Mouse (Mus musculus) thymus, adult 2 months (tissue): Measurements from ENCODE around the gene Ncoa7. TPM values are rescaled to one million over a fixed set of nuclear protein-coding genes. Genes with fewer than 3 reads are reported as not detected.

Experiments used
- DNase-seq: peaks from one replicate; pipeline ENCODE4 v3.0.0; 2021
- H3K27ac ChIP-seq: fragments of 200-500 bp; 2 replicates; pipeline ENCODE4 v1.5.1; 2012; ENCODE audit warnings: low read length, control low read depth; ENCODE audit not compliant: control insufficient read depth, insufficient read depth
- H3K27me3 ChIP-seq: fragments of 200-500 bp; 2 replicates; pipeline ENCODE4 v1.6.1; 2012; ENCODE audit warnings: mild to moderate bottlenecking, low read length, moderate library complexity, mixed read lengths; ENCODE audit not compliant: control insufficient read depth, insufficient read depth
- H3K36me3 ChIP-seq: fragments of 200-500 bp; 2 replicates; pipeline ENCODE4 v1.6.1; 2012; ENCODE audit warnings: mild to moderate bottlenecking, low read length, moderate library complexity; ENCODE audit not compliant: control insufficient read depth, insufficient read depth
- H3K4me1 ChIP-seq: fragments of 200-500 bp; replicated peaks from 2 replicates; pipeline ENCODE4 v1.6.1; 2012; ENCODE audit warnings: low read length; ENCODE audit not compliant: control insufficient read depth, insufficient read depth
- H3K4me3 ChIP-seq: fragments of 200-500 bp; 2 replicates; pipeline ENCODE4 v1.5.1; 2012; ENCODE audit warnings: mild to moderate bottlenecking, low read length, control low read depth, moderate library complexity; ENCODE audit not compliant: control insufficient read depth, insufficient read depth
- CTCF ChIP-seq: fragments of 200-500 bp; IDR thresholded peaks from 2 replicates; pipeline ENCODE4 v1.5.1; 2012; ENCODE audit warnings: mild to moderate bottlenecking, control low read depth, low read length, moderate library complexity, borderline replicate concordance; ENCODE audit not compliant: control insufficient read depth, poor library complexity, insufficient read depth; ENCODE audit errors: extremely low read depth
- POLR2A ChIP-seq: fragments of 200-500 bp; IDR thresholded peaks from 2 replicates; pipeline ENCODE4 v1.6.1; 2012; ENCODE audit warnings: mild to moderate bottlenecking, low read length, control low read depth, moderate library complexity; ENCODE audit not compliant: control insufficient read depth, poor library complexity, insufficient read depth; ENCODE audit errors: extremely low read depth
- WGBS: fragments of 180-500 bp; shearing (Covaris S2); methylation state at CpG from one replicate; pipeline ENCODE4 v1.1.7; 2018; 5-methylcytosine and 5-hydroxymethylcytosine counted together
- polyA plus RNA-seq: library from polyadenylated mRNA; depleted of rRNA; stranded (reverse); fragments of >200 nt; gene quantifications from 2 replicates; pipeline ENCODE4 v1.2.3, GENCODE M21; 2012

Gene Ncoa7
- polyA plus RNA-seq, 1 experiment: 7.7 TPM

DNA sequence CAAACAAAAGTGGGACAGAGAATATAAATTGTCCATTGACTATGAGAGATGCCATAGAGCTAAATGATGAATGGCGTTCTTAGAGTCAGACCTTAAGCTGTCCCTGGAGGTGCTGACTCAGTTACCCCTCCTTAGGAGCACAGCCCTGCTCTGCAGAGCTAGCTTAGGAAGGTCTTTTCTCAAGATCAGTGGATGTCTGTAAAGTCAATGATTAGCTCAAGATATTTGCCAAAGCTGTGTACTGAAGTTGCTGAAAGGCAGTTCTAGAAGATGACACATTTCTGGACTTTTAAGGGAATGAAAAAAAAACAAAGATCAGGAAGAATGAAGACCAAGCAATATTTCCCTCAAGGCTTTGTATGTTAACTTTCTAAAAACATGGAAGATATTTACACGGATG, 123.4 kb downstream of the Ncoa7 start:
- Histone ChIP-seq H3K4me3 (no peak overlapping the region), H3K4me1 (no peaks in the 10 kb centered on the region), H3K27me3 (no peaks in the 10 kb centered on the region), H3K27ac (no peak overlapping the region), H3K36me3 (no peaks in the 10 kb centered on the region)
- DNase-seq: no peak
- TF ChIP-seq CTCF (no peak), POLR2A (no peak)
- 97% methylated on average over 2 of the region's 2 CpGs for WGBS

DNA sequence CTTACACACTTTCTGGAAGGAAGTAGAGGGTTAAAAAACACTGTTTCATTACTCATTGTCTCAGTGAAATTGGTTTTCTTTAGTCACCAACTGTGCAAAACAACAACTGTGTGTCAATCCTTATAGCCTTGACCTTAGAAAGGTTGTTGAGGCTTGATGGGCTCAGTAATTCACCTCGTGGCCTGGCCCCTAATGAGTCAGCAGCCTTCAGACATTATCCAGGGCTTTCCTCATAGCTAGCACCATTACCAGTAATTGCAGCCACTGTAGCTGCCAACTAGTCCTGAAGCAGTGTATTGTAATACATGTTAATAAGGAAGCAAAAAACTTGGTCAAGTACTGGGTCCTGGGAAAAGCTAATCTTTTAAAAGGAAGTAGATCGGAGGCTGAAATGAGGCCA, 125.1 kb downstream of the Ncoa7 start:
- no peak for DNase-seq
- Histone ChIP-seq H3K4me3 (no peak overlapping the region), H3K36me3 (no peaks in the 10 kb centered on the region), H3K27ac (no peak overlapping the region), H3K4me1 (no peaks in the 10 kb centered on the region), H3K27me3 (no peaks in the 10 kb centered on the region)
- no peak for TF ChIP-seq POLR2A
- no peak for TF ChIP-seq CTCF
- 78% methylated on average over 2 of the region's 2 CpGs for WGBS

DNA sequence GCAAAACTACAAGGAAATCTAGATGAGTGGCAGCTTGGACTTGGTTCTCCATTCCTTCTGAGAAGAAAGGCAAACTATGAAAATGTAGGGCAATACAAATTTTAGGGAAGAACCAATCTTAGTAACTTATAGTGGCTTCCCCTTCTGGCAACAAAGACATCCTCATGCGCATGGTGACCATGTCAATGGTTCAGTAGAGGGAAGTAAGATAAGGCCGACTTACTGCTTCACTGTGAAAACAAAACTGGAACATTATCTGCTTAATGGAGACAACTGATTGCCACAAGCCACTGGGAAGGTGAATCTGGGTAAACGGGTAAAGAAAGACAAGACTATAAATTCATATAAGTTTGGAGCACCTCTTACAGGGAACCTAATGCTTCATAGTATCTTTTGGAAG, 128.3 kb downstream of the Ncoa7 start:
- DNase-seq: no peak

DNA sequence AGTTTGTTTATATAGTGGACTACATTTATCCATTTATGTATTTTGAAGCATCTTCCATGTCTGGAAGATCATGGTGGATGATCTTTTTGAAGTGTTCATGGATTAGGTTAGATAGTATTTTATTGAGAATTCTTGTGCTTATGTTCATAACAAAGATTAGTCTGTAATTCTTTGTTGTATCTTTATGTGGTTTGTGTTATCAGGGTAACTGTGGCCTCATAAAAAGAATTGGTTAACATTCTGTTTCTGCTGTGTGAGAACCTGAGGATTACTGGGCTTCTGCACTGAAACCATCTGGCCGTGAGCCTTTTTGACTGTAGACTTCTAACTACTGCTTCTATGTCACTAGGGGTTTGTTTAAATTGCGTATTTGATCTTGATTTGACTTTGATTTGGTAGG, 136.5 kb downstream of the Ncoa7 start:
- Histone ChIP-seq H3K27me3 (no peaks in the 10 kb centered on the region), H3K4me3 (no peak overlapping the region), H3K4me1 (no peaks in the 10 kb centered on the region), H3K27ac (no peak overlapping the region), H3K36me3 (no peaks in the 10 kb centered on the region)
- DNase-seq: no peak
- 48% methylated on average over 2 of the region's 2 CpGs for WGBS
- TF ChIP-seq POLR2A (no peak), CTCF (no peak)

More for the DNA sequence above, 128.3 kb downstream of the Ncoa7 start:
- no peaks in the 10 kb centered on the region for H3K36me3 ChIP-seq
- H3K4me3 ChIP-seq: no peak overlapping the region
- 60% methylated on average over 3 of the region's 3 CpGs for WGBS
- TF ChIP-seq CTCF: no peak
- no peak for TF ChIP-seq POLR2A
- H3K27ac ChIP-seq: no peak overlapping the region
- no peaks in the 10 kb centered on the region for H3K4me1 ChIP-seq
- H3K27me3 ChIP-seq: no peaks in the 10 kb centered on the region

DNA sequence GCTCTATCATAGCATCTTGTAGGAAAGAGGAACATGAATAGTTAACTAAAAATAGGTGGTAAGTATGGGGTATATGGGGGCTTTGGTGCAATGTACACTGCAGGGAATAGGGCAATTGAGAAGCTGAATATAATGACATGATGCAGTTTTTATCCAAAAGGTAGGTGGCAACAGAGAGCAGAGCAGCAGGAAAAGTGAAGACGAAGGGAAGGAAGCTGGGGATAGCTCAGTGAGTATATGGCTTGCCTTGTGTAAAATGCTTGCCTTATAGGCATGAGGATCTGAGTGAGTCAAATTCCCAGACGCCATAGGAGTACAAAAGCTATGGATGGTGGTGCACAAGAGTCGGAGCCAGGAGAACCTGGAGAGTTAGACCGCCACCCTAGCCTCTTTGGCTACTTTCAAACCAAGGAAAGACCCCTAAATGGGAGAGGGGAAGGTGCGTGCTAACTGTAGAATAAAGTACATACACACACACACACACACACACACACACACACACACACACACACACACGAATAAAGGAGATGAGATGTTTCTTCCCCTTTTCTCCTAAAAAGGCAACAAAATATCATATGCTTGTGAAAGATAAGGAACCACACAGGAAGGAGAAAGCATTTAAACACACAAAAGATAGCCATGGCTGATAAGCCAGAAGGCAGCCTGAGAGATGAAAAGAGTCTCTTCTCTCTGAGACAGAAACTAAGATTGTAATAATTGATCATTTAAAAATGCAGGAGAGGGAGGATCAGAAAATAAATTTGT, 142.4 kb downstream of the Ncoa7 start:
- peaks cover 3% of the 10 kb centered on the region; the same call in 1 of the 2 replicates for H3K4me1 ChIP-seq
- no peak overlapping the region for H3K4me3 ChIP-seq
- WGBS: 27% methylated on average over 6 of the region's 6 CpGs
- no peak overlapping the region for H3K27ac ChIP-seq
- no peaks in the 10 kb centered on the region for H3K27me3 ChIP-seq
- TF ChIP-seq CTCF: no peak
- TF ChIP-seq POLR2A: no peak
- DNase-seq: no peak
- no peaks in the 10 kb centered on the region for H3K36me3 ChIP-seq

DNA sequence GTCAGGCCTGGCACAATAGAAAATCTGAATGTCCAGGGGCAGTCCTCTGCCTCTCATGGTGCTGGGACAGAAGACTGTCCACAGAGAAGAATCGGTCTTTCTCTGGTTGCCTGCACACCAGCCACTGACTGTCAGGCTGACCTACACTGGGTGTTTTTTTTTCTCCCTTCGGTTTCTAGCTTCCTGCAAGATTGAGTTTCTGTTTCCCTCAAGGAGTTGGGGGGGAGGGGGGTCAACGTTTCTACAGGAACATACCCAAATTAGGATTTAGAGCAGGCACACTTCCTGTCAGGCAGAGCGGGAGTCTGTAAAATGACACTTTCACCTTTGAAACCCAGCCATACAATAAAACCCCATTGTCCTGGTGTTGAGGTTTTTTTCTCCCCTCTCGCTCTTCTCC, 147.5 kb downstream of the Ncoa7 start:
- Histone ChIP-seq H3K36me3 (peaks cover 8% of the 10 kb centered on the region; the same call in 1 of the 2 replicates), H3K4me3 (peak overlapping the region; percentile 74), H3K27me3 (no peaks in the 10 kb centered on the region), H3K4me1 (peaks cover 8% of the 10 kb centered on the region), H3K27ac (peak overlapping the region; percentile 88)
- TF ChIP-seq CTCF (no peak), POLR2A (no peak)
- under 1% methylated on average over 5 of the region's 5 CpGs for WGBS
- peak; percentile 13 for DNase-seq
